Mouse (Mus musculus): ENCODE results near the gene Ccne1.

The Ccne1 gene

DNA sequence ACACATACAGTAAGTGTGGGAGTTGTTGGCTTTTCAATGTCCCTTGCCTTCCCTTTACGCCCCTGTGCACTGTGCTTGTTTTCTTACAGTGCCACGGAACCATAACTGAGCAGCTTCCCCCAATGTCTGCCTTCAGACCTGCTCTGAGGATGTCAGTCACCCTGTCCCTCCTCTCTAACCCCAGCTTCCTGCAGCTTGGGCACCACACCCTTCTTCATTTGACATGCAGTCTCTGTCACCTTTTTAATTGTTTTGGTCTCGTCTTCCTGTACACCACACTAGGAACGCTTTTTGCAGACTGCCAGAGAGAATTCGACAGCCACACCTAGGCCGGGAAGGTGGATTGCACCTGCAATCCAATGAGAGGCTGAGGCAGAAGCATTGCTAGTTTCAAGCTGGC is 13.0 kb downstream of the Ccne1 start:
- DNase-seq (ENCODE audit: low read depth, low spot score) = no peak

DNA sequence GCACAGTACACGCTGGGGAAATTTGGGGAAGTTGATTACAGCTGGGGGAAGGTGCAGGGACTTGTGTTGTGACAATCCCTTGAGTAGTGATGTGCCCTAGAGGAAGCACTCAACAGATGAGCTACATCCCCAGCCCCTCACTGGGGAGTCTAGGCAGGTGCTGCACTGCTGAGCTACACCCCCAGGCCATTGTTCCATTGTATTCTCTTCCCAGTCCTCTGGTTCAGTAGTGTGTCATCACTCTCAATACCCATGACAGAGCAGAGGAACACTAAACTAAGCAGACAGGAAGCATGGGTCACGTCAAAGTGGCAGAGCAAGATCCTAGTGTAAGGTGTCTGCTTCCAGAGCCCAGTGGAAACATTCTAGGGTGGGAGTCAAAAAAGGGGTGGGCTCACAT is 14.2 kb downstream of the Ccne1 start:
- no peak for DNase-seq (ENCODE audit: low read depth, low spot score)

DNA sequence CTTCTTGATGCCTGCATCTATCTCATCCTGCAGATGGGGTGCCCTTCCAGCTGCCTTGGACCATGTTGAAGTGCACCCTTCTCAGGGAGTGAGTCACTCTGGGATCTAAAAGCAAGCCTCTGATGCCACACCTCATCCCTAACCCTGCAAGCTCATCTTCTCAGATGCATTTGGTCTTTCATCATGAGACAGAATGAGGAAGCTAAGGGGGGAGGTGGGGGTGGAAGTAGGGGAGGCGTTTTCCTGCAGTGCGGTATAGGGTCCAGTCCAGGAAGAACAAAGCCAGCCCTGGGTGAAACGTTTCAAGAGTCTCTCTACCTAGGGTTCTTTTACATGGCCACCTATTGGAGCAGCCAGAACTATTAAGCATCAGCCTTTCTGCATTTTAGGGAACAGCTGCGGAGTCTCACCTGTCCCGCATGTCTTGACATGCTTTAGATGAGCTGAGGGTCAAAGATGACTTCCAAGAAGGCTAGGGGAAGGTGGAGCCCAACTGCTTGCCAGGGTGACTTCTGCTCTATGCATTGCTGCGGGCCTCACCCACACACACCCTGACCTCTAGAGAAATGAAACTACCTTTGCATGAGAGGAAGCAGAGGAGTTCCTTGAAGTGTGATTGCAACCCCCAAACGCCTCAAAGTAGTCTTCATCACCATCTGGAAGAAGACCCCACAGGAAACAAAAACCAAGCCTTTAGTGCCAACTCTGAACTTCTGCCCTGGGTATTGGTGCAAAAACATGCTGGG is 17.2 kb downstream of the Ccne1 start:
- no peak for DNase-seq (ENCODE audit: low read depth, low spot score)

DNA sequence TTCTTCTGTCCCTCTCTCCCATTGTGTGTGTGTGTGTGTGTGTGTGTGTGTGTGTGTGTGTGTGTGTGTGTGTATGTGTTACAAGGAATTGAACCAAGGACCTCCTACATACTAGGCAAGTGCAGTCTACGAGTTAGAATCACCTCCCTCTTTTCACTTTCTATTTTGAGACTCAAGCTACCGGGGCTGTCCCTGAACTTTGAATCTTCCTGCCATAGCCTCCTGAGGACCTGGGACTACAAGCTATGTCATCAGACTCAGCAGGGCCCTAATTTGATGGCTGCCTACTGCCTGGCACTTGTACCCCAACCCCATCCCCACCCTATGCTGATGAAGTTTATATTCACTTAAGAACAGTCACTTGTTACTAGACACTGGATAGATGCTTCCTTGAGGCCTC is 18.9 kb downstream of the Ccne1 start:
- DNase-seq (ENCODE audit: low read depth, low spot score) = no peak

DNA sequence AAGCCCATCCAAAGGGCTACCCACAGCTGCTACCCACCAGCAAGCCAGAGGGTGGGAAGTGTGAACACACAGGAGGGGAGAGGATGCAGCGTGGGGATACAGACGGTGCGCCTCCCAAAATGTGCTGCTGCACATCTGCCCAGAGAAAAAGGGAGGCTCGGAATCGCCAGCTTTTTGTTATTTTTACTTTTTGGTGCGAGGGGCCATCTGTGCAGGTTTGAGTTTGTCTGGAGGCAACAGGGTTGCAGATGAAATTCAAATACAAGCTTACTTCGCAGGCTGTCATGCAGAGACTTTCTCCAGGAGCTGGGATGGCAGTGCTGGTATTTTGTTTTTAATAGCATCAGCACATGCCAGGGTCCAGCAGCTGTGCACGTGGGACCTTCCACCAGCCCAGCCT is 19.5 kb downstream of the Ccne1 start:
- peak; percentile 77 for DNase-seq (ENCODE audit: low read depth, low spot score)

DNA sequence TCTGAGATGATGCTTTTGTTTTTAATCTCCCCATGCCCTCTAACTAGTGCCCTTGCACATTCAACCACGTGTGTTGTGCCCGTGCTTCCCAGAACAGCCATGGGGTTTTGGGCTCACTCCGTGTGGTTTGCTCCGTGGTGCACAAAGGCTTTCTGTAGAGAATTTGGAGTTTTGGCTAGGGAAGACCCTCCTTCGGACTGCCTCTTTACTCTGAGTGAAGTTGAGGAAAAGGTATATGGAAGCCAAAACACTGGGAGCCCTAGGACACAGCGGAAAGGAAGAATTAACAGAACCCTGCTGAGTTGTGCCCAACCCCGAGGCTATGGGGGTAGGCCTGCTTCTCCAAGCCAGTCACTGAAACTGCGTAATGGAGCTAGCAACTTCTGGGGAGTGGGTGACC is 20.9 kb downstream of the Ccne1 start:
- no peak for DNase-seq (ENCODE audit: low read depth, low spot score)

DNA sequence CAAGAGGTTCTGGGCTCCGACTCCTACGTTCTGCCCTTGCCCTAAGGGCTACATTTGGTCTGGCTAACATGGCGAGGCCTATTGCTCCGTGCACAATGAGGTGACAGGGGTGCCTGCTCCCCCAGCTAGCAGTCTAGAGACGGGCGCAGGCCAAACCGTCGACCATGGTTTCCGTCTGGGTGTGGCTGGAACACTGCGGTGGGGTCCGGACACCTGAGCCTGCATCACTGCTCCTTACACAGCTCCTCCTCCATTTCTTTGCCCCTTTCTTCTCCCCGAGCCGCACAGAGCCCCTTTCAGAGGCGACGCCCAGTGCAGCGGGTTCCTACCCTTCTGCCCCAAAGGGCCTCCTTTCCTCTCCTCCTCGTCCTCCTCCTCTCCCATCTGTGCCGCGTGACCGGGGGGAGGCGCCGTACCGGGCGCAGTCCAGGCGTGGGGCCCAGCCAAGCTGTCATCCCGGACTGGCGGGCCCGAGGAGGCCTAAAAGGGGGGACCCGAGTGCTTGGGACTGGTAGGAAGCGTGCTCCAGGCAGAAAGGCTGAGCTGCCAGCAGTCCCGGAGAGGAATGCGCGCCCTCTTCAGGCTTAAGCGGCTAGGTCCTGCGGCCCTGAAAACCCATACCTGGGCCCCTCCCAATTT is 21.6 kb downstream of the Ccne1 start:
- no peak for DNase-seq (ENCODE audit: low read depth, low spot score)

DNA sequence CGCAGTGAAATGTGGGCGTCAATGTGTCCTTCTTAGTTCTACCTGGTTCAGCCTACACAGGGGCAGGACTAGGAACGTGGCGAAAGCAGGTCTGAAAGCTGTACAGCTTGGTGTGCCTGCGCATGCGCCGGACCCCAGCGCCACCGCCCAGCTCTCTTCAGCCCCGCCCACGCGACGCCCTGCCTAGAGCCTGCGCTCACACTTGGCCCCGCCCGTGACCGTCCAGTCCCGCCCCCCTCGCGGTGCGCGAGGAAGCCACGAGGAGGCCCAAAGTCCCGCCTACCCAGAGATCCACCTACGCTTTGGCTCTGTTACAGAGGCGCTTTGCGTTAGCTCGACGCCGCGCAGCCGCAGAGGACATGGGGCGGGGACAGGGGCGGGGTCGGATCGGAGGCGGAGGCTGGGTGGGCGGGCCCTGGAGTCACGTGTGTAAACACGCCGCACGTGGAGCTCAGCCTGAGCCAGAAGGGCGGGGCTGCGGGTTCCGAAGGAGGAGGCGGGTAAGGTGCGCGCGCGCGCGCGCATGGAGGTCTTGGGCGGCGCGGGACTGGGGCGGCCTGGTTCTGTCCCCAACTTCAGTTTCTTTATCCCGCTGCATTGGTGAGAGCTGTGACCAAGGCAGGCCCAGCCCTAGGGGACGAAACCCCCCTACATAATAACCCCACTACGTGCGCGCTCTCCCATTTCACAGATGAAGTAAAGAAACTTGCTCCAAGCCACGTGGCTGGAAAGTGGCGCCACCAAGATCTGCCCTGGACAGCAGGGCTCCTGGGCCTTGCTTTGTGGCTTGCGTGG is 22.4 kb downstream of the Ccne1 start:
- DNase-seq (ENCODE audit: low read depth, low spot score) = peak; percentile 97

DNA sequence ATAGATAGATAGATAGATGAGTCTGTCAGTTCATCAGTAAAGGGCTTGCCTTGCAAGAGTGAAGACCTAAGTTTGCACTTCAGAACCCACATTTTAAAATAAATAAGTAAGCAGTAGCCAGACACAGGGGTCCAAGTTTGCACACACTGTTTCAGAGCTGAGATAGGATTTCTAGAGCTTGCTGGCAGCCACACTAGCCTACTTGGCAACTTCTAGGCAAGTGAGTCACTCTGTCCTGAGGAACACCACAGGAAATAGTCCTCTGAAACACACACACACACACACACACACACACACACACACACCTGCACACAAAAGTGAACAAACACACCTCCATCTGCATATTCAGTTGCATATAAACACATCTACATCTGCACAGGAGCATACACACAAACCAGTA is 24.4 kb downstream of the Ccne1 start:
- no peak for DNase-seq (ENCODE audit: low read depth, low spot score)

DNA sequence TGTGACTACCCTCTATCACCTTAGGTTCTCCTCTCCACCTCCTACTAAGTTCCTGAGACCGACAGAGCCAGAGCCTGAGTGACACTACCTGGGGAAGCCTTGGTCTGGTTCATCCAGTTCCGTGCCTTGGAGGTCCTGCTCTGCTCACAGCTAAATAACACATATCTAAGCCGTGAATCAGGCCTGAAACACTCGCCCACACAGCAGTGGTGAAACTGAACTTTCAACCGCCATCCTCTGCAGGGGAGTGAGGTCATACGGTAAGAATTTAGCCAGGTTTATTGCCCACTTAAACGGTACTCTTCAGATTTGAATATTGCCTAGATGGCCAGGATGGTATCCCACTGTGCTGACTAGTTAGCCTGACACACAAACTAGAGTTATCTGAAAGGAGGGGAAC is 30.1 kb downstream of the Ccne1 start:
- no peak for DNase-seq (ENCODE audit: low read depth, low spot score)

DNA sequence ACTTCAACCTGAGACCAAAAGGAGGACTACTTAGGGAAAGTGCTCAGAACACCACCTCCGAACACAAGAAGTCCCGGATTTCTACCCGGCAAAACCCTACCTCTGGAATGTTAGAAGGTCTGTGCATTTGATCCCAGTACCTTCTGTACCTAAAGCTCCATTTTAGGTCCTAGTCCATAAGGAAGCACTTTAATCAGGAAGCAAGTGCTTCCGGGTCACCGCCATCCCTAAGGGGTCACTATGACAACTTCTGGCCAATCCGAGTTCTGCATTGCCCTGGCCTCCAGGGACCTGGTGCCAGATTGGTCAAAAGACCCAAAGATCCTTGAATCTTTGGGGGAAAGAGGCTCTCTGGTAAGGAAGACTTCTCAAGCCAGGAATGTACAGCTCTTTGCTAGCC is 31.8 kb downstream of the Ccne1 start:
- no peak for DNase-seq (ENCODE audit: low read depth, low spot score)

DNA sequence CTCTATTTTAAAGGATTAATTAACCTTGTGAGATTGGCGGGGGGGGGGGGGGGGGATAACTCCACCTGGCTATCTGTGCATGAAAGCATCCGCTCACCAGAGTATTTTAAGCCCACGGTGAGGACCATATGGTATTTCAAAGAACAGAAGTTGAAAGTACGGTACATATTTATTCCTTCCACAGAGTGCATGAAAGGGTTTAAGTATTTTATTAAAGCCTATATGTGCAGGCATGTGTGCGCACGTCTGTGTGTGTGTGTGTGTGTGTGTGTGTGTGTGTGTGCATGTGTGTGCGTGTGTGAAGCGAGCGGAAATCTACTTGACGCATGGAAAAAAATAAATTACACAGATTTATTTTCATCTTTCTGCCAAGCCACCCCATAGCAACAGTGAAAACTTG is 32.4 kb downstream of the Ccne1 start:
- DNase-seq (ENCODE audit: low read depth, low spot score) = no peak

DNA sequence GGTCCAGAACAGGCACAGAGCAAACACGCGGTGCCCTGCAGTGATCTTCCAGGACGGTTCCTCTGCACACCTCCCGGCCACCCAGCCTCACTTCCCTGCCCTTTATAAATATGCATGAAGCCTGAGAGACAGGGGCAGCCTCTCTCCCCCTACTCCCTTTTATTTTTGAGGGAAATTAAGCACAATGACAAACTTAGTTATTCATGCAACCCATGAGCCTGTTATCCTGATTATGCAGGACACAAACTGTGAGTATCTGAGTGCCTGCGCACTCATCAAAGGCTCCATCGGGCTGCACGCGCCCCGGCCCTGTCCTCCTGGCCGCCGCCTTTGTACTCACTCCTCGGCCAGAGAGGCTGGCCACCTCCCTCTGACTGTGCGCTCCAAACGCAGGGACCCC is 32.8 kb downstream of the Ccne1 start:
- DNase-seq (ENCODE audit: low read depth, low spot score) = no peak

DNA sequence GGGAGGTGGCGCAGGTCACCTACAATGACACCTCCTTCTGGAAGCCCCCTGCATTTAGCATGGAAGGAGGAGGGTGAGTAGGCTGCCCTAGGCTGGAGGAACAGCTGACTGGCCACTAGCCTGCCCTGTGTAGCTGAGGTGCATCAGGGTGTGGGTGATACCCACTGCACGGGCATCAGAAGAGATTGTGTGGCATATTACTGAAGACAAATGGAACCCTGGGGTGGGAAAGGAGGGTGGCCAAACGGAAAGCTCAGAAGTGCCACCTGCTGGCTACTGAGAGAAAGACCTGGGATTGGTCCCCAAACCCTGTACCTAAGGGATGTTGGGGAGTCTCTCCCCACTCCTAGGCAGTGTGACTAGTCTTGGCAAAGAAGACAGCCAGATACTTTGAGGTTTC is 33.6 kb downstream of the Ccne1 start:
- DNase-seq (ENCODE audit: low read depth, low spot score) = no peak

DNA sequence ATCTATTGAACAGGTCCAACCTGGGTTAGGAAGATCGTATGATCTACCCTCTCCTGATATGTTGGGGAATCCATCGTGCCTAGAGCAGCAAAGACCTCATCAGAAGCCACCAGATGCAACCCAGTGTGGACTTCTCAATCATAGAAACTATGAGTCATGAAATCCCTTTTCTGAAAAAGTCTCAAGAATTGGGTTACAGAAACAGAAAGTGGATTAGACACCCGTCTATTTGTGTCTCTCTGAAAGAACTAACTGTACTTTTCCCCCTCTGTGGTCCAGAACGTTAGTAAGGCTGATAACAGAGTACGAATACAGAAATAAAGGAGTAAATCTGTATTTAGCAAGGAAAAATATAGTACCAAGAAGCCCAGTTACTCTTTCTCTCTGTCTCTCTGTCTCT is 36.3 kb downstream of the Ccne1 start:
- no peak for DNase-seq (ENCODE audit: low read depth, low spot score)

DNA sequence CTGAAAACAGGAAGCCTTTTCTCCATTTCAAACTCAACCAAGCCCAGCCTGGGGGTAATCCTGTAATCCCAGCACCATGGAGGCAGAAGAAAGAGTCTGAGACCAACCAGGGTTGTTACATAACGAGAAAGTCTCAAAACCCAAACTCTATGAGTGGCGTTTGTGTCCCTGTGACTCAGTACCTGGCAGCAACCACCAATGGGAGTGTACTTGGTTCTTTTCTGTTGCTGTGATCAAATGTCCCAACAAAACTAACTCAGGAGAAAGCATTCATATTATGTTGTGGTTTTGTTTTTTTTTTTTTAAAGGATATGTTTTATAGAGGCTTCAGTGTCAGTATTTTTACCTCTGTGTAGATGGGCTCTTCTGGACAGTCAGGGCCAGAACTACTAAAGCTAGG is 36.7 kb downstream of the Ccne1 start:
- DNase-seq (ENCODE audit: low read depth, low spot score) = no peak

DNA sequence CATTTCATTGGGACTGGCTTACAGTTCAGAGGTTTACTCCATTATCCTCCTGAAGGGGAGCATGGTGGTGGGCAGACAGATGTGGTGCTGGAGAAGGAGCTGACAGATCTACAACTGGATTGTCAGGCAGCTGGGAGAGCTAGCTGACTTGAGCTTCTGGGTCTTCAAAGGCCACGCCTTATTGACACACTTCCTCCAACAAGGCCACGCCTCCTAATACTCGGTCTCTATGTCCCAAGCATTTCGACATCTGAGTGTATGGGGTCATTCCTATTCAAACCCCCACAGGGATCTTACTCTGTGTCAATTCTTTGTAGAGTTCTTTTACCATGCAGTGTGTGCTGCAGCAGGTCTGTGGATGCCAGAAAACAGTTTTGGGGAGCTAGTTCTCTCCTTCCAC is 42.9 kb downstream of the Ccne1 start:
- no peak for DNase-seq (ENCODE audit: low read depth, low spot score)

DNA sequence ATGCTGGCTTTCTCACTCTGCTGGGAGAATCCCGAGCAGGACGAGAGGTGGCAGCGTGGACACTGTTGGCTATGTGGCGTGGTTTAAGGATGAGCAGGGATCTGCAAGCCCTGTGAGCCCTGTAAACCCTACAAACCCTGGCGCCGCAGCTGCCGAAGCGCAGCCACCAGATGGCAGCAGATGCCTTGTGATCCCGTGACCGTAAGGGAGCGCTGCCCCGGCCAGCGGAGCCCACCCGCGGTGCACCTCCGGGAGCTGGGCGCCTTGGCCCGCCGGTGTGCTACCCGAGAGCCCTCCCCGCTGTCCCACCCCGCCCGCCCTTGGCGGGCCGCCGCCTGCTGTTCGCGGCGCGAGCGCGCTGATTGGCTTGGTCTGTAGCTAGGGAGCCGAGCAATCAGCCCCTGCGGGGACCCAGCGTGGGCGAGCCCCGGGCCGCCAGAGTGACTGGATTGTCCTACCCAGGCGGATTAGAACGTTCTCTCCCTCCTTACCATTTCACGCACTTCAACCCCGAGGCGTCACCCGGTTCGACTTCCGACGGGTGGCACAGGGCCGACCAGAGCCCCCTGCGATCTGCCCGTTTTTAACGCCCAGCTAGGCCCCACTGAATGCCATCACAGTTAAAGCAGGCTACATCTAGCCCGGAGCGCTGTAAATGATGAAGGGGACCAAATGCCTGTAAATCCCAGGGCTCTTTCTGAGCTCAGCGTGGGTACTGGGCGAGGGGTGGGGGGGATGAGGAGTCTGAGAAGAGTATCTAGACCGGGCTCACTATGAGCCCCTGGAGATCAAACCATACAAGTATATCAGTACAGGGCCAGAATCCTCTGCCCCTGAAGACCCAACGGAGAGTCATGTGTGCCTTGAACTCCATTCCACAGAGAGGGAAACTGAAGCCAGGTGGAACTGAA is 46.0 kb downstream of the Ccne1 start:
- DNase-seq (ENCODE audit: low read depth, low spot score) = no peak

DNA sequence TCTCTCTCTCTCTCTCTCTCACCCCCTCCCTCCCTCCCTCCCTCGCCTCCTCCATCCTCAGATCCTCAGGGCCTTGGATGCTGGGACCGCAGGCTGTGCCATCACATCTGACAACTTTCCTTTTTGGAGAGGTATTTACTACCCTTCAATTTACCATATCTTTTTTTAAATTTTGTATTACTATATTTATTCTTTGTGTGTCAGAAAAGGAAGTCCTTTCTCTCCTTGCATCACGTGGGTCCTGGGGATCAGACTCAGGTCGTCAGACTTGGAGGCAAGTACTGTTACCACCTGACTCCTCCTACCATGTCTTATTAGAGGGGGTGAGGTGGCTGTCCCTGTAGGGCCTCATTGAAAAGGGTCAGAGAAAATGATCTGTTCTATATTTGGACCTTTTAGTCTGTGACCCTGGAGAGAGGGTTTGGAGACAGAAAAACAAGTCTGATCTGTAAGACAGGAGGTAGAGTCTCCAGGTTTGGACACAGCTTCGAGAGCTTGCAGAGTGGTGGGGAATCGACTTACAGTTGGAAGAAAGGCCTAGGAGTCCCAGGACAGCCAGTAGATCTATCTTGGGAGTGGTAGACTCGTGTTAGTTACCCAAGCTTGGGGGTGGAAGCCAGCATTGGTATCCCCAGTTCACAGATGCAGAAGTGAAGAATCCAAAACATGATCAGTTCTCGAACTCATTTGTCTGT is 47.6 kb downstream of the Ccne1 start:
- DNase-seq (ENCODE audit: low read depth, low spot score) = no peak

DNA sequence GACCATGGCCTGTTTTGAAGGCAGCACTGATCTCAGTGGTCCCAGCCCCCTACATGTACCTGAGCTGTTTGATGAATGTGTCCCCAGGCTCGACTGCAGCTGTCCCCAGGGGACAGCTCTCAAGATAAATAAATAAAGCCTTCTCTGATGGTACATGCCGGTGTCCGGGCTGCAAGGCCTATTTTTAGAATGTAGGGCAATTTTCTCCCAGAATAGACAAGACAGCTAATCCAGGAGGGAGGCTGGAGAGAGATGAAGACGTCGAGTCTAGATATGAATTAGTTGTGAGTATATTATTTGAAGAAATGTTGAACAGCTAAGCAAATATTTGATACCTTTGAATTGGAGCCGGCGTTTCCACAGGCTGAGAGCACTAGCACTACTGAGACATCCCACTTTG is 48.2 kb downstream of the Ccne1 start:
- no peak for DNase-seq (ENCODE audit: low read depth, low spot score)

DNA sequence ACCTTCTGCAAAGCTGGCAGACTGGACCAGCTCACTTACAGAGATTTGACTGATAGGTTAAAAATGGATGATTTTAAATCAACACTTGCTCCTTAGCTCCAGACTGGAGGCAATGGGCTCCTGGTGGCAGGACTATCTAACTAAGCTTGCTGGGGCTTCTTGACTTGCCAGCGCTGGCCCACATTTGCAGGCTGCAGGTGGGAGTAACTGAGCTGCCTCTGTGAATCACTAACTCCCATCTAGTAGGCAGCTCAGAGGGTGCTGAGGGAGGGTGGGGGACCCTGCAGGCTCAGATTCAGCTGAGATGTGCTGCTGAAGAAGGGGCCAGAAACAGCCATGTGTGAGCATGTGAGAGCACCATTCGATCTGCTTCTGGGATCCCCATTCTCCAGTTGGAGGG is 51.3 kb downstream of the Ccne1 start:
- DNase-seq (ENCODE audit: low read depth, low spot score) = no peak

All from telencephalon, adult 2 months (tissue).